Mouse (Mus musculus) stomach, embryonic 16.5 days (tissue): ENCODE results near the gene Mcam. TPM values are rescaled to one million over a fixed set of nuclear protein-coding genes. Genes with fewer than 3 reads are reported as not detected.
"Not testable (repeated sequence)": the region's sequence is repeated elsewhere in the genome, so short reads cannot be mapped to it uniquely, and the experiment has no call there.

Source experiments
- ATAC-seq: fragments of 200-750 bp; cut with Nextera tagmentation; 2 replicates; pipeline ENCODE4 v1.8.0; 2017; ENCODE audit warnings: moderate number of reproducible peaks, moderate TSS enrichment; ENCODE audit not compliant: insufficient read depth, low FRiP score
- H3K27ac ChIP-seq: fragments of 300-500 bp; sonication (generic); 2 replicates; pipeline ENCODE4 v1.5.1; 2014; ENCODE audit warnings: low read length
- H3K27me3 ChIP-seq: fragments of 300-500 bp; sonication (generic); 2 replicates; pipeline ENCODE4 v1.6.1; 2014; ENCODE audit warnings: low read length, control low read depth, mixed read lengths; ENCODE audit not compliant: control insufficient read depth, insufficient read depth
- H3K36me3 ChIP-seq: fragments of 300-500 bp; sonication (generic); 2 replicates; pipeline ENCODE4 v1.6.1; 2014; ENCODE audit warnings: low read length; ENCODE audit not compliant: control insufficient read depth, insufficient read depth
- H3K4me1 ChIP-seq: fragments of 300-500 bp; sonication (generic); 2 replicates; pipeline ENCODE4 v1.6.1; 2014; ENCODE audit warnings: low read length, control low read depth, mixed read lengths; ENCODE audit not compliant: control insufficient read depth, insufficient read depth
- H3K4me2 ChIP-seq: fragments of 300-500 bp; sonication (generic); 2 replicates; pipeline ENCODE4 v1.6.1; 2014; ENCODE audit warnings: low read depth, low read length, mixed read lengths
- H3K4me3 ChIP-seq: fragments of 300-500 bp; sonication (generic); replicated peaks from 2 replicates; pipeline ENCODE4 v1.5.1; 2014; ENCODE audit warnings: mild to moderate bottlenecking, low read length
- H3K9ac ChIP-seq: fragments of 300-500 bp; sonication (generic); 2 replicates; pipeline ENCODE4 v1.6.1; 2014; ENCODE audit warnings: low read length
- H3K9me3 ChIP-seq: fragments of 300-500 bp; sonication (generic); replicated peaks from 2 replicates; pipeline ENCODE4 v1.6.1; 2016; ENCODE audit warnings: low read length, control low read depth; ENCODE audit not compliant: control insufficient read depth
- WGBS: fragments of 180-500 bp; shearing (Covaris S2); extraction: QIAGEN DNeasy Blood & Tissue Kit; methylation state at CpG from one replicate; pipeline ENCODE4 v1.1.7; 2014; 5-methylcytosine and 5-hydroxymethylcytosine counted together
- polyA plus RNA-seq: library from polyadenylated mRNA; unstranded; fragments of >200 nt; fragmentation: Nextera tagmentation; extraction: Ambion mirVana; gene quantifications from 2 replicates; pipeline ENCODE4 v1.2.1, GENCODE M21; 2015

Mcam gene
- polyA plus RNA-seq, 1 experiment from 2014 or later = 53.6 TPM

DNA sequence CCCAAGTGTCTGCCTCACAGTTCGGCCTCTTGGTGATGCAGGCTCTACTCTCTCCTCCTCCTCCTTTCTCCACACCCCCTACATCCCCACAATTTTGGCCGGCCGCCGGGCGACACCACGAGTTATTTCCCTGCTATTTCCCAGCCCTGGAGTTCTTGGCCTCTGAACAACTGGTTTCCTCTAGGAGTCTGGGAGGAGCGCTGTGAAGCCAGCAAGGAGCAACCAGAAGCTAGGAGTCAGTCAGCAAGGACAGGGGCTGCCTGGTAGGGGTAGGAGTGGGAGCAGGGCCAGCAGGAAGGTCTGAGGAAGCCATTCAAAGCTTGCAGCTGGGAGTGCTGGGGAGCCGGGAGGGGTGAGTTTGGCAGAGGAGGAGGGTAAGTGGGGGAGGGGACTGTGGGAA is 27.2 kb upstream of the Mcam start, which contains the start of gene C1qtnf5:
Gene C1qtnf5 (plus strand): TSS at position 136 of the 400 bp plus-strand sequence.
- Histone ChIP-seq H3K9me3 (no peaks in the 10 kb centered on the region), H3K4me3 (peak within 1 kb of the TSS; percentile 15; the same call in 1 of the 2 replicates), H3K9ac (peak within 1 kb of the TSS; percentile 45)

DNA sequence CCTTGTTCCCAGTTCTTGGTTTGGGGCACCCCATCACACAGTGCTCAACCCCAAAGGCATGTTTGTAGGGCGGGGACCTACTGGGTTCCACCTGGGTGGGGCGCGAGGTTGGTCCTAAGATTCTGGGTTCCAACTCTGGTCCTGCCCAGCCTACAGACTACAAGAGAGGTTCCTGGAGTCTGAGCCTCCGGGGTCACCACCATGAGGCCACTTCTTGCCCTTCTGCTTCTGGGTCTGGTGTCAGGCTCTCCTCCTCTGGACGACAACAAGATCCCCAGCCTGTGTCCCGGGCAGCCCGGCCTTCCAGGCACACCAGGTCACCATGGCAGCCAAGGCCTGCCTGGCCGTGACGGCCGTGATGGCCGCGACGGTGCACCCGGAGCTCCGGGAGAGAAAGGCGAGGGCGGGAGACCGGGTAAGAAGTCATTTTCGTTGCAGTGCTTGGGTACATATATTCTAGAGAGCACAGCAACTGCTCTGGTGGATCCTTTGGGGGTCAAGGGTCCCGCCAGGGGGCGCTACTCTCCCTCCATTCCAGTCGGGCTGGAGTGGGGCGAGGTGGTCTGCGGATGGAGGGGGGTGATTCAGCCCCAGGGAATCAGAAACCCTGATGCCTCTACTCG is 26.6 kb upstream of the Mcam start:
- ATAC-seq = peak; percentile 19; the same call in 1 of the 2 replicates
- Histone ChIP-seq H3K4me3 (peak overlapping the region; percentile 15; the same call in 1 of the 2 replicates), H3K36me3 (peaks cover 5% of the 10 kb centered on the region; the same call in 1 of the 2 replicates), H3K9me3 (no peaks in the 10 kb centered on the region), H3K4me1 (peaks cover 39% of the 10 kb centered on the region), H3K9ac (peak overlapping the region; percentile 45), H3K27me3 (no peaks in the 10 kb centered on the region), H3K4me2 (peak overlapping the region; percentile 31), H3K27ac (peak overlapping the region; percentile 54)
- WGBS = 37% methylated on average over 25 of the region's 25 CpGs

More for the DNA sequence above, 27.2 kb upstream of the Mcam start, which contains the start of gene C1qtnf5:
- Histone ChIP-seq H3K36me3 (peaks cover 5% of the 10 kb centered on the region; the same call in 1 of the 2 replicates), H3K27ac (peak within 1 kb of the TSS; percentile 54), H3K4me2 (peak within 1 kb of the TSS; percentile 31), H3K4me1 (peaks cover 39% of the 10 kb centered on the region), H3K27me3 (no peaks in the 10 kb centered on the region)
- peak; percentile 71 for ATAC-seq
- WGBS = 26% methylated on average over 8 of the region's 8 CpGs

DNA sequence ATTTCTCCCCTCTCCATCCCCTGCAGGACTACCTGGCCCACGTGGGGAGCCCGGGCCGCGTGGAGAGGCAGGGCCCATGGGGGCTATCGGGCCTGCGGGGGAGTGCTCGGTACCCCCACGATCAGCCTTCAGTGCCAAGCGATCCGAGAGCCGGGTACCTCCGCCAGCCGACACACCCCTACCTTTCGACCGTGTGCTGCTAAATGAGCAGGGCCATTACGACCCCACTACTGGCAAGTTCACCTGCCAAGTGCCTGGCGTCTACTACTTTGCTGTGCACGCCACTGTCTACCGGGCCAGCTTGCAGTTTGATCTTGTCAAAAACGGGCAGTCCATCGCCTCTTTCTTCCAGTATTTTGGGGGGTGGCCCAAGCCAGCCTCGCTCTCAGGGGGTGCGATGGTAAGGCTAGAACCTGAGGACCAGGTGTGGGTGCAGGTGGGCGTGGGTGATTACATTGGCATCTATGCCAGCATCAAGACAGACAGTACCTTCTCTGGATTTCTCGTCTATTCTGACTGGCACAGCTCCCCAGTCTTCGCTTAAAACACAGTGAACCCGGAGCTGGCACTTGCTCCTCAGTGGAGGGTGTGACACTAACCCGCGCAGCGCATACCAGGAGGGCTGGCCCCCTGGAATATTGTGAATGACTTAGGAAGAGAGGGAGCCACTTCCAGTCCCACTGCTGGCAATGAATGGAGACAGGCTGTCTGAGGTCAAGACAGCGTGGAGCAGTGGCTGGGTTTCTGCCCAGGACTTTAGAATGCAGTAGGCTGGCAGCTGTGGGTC is 25.8 kb upstream of the Mcam start:
- peaks cover 39% of the 10 kb centered on the region for H3K4me1 ChIP-seq
- peak overlapping the region; percentile 43 for H3K4me2 ChIP-seq
- H3K36me3 ChIP-seq = peaks cover 5% of the 10 kb centered on the region; the same call in 1 of the 2 replicates
- H3K9ac ChIP-seq = peak overlapping the region; percentile 54
- H3K27me3 ChIP-seq = no peaks in the 10 kb centered on the region
- H3K9me3 ChIP-seq = no peaks in the 10 kb centered on the region
- H3K4me3 ChIP-seq = peak overlapping the region; percentile 15; the same call in 1 of the 2 replicates
- 81% methylated on average over 31 of the region's 31 CpGs for whole genome bisulfite sequencing
- no peak for ATAC-seq
- no peak overlapping the region for H3K27ac ChIP-seq

DNA sequence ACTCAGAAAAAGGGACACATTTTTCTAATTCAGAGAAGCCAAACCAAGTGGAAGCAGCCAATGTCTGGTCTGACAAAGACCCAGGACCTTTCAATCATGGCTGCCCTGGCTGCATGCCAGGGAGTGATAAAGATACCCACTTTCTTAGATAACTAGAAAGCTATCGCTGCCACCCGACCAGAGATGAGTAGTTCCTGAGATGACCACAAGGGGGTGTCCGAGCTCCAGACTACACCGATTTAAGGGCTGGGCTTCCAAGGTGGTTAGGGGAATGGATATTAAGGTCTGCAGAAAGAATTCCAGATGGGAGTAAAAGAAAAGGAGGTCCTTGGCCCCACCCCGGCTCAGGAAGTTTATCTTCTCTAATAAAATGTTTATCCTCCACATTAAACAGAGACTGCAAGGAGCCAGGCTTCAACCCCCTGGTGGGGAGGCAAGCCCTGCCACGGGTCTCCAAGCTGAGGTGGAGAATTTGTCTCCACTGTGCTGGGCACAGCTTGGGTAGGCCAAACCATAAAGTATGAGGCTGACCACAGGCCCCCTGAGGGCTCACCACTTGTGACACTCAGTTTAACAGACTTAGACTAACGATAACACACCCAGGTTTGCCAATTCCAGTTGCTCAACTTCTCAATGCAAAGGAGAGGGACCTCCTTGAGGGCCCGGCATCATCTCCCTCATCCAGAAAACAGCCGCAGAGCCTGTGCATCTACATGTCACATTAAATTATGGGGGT is 24.7 kb upstream of the Mcam start:
- Histone ChIP-seq H3K36me3 (peaks cover 5% of the 10 kb centered on the region; the same call in 1 of the 2 replicates), H3K4me1 (peaks cover 39% of the 10 kb centered on the region), H3K9me3 (no peaks in the 10 kb centered on the region), H3K4me3 (peak overlapping the region; percentile 29), H3K27ac (peak overlapping the region; percentile 41; the same call in 1 of the 2 replicates), H3K9ac (peak overlapping the region; percentile 54), H3K27me3 (no peaks in the 10 kb centered on the region), H3K4me2 (peak overlapping the region; percentile 43)
- no peak for ATAC-seq
- 22% methylated on average over 9 of the region's 9 CpGs for WGBS

- Histone ChIP-seq H3K4me3 (peak overlapping the region; percentile 83; the same call in 1 of the 2 replicates), H3K4me2 (peak overlapping the region; percentile 52), H3K4me1 (peaks cover 35% of the 10 kb centered on the region)
- 48% methylated on average over 10 of the region's 12 CpGs for WGBS
- H3K27ac ChIP-seq, H3K36me3 ChIP-seq, ATAC-seq, H3K9ac ChIP-seq, H3K27me3 ChIP-seq, H3K9me3 ChIP-seq: not testable (repeated sequence)
Observed at GRCm38 (mm10) chr9:44111909-44112308, 22.4 kb upstream of the Mcam start.

GRCm38 (mm10) chr9:44113105-44113789 is 21.0 kb upstream of the Mcam start, which contains the start of the genes Gm49380 and Rnf26:
TSS of gene Gm49380 (minus strand) at chr9:44113500.
TSS of gene Rnf26 (minus strand) at chr9:44113517.
- H3K9me3 ChIP-seq = no peaks in the 10 kb centered on the region
- H3K27me3 ChIP-seq = no peaks in the 10 kb centered on the region
- H3K4me3 ChIP-seq = peak within 1 kb of the TSS; percentile 83
- peak; percentile 96 for ATAC-seq
- peaks cover 24% of the 10 kb centered on the region for H3K4me1 ChIP-seq
- peak within 1 kb of the TSS; percentile 92 for H3K9ac ChIP-seq
- 0% methylated on average over 50 of the region's 51 CpGs for WGBS
- H3K4me2 ChIP-seq = peak within 1 kb of the TSS; percentile 57
- H3K36me3 ChIP-seq = 0 out of 2 replicates have a peak, but pooled peaks cover 4% of the 10 kb centered on the region
- H3K27ac ChIP-seq = peak within 1 kb of the TSS; percentile 67; the same call in 1 of the 2 replicates

GRCm38 (mm10) chr9:44114453-44114852 is 19.8 kb upstream of the Mcam start:
- no peak overlapping the region for H3K4me2 ChIP-seq
- no peaks in the 10 kb centered on the region for H3K36me3 ChIP-seq
- H3K9ac ChIP-seq = no peak overlapping the region
- no peak overlapping the region for H3K27ac ChIP-seq
- 71% methylated on average over 2 of the region's 2 CpGs for WGBS
- H3K4me3 ChIP-seq = no peak overlapping the region
- H3K27me3 ChIP-seq = no peaks in the 10 kb centered on the region
- no peak for ATAC-seq
- peaks cover 12% of the 10 kb centered on the region for H3K4me1 ChIP-seq
- no peaks in the 10 kb centered on the region for H3K9me3 ChIP-seq

GRCm38 (mm10) chr9:44115599-44115998 is 18.7 kb upstream of the Mcam start:
- no peak overlapping the region for H3K9ac ChIP-seq
- H3K36me3 ChIP-seq = no peaks in the 10 kb centered on the region
- ATAC-seq = no peak
- peaks cover 1% of the 10 kb centered on the region for H3K4me1 ChIP-seq
- no peak overlapping the region for H3K4me3 ChIP-seq
- no peak overlapping the region for H3K27ac ChIP-seq
- WGBS = 83% methylated on average over 9 of the region's 9 CpGs
- H3K4me2 ChIP-seq = no peak overlapping the region
- H3K9me3 ChIP-seq = no peaks in the 10 kb centered on the region
- no peaks in the 10 kb centered on the region for H3K27me3 ChIP-seq
